Mouse (Mus musculus): ENCODE data around the gene Nkapl. TPM values are rescaled to one million over a fixed set of nuclear protein-coding genes. Genes with fewer than 3 reads are reported as not detected.
"Not testable (repeated sequence)": the region's sequence is repeated elsewhere in the genome, so short reads cannot be mapped to it uniquely, and the experiment has no call there.

Gene Nkapl
- total and polyA plus RNA-seq, 3 experiments: 0.12 to 0.17 TPM; not detected in 1

GRCm38 (mm10) chr13:21495080-21495479, 26.8 kb upstream of the Nkapl start, which contains the start of gene AK157302:
Gene AK157302, plus strand, starts transcription at chr13:21495223.
- H3K4me1 ChIP-seq (ENCODE audit: control insufficient read depth in 1 of 2, insufficient read depth in 2 of 2, low read length in 2 of 2): no peaks in the 10 kb centered on the region
- DNase-seq (ENCODE audit: low read depth, low spot score): no peak
- no peak within 1 kb of the TSS for H3K27ac ChIP-seq (ENCODE audit: control insufficient read depth, low read depth, low read length)
- H3K79me2 ChIP-seq (ENCODE audit: control insufficient read depth, insufficient read depth, low read length, poor library complexity): no peaks in the 10 kb centered on the region
- no peak within 1 kb of the TSS for H3K4me3 ChIP-seq (ENCODE audit: control insufficient read depth in 1 of 2, insufficient read depth in 1 of 2, low read depth in 2 of 2, low read length in 2 of 2)
- no peak within 1 kb of the TSS for H3K9ac ChIP-seq (ENCODE audit: control insufficient read depth, low read depth, low read length, poor library complexity, severe bottlenecking)
- no peaks in the 10 kb centered on the region for H3K36me3 ChIP-seq (ENCODE audit: control insufficient read depth in 1 of 2, insufficient read depth in 2 of 2, low read length in 2 of 2)
- TF ChIP-seq MAZ (IDR thresholded peaks at IDR 0.05; ENCODE audit: low read depth, low read length) (no peak), RAD21 (IDR thresholded peaks at IDR 0.05; ENCODE audit: low read depth, low read length) (no peak), MYC (IDR thresholded peaks at IDR 0.05; ENCODE audit: low read depth, low read length) (no peak), MXI1 (IDR thresholded peaks at IDR 0.05; ENCODE audit: low read depth, low read length) (no peak), NRF1 (IDR thresholded peaks at IDR 0.05; ENCODE audit: insufficient read depth, low read depth, low read length, poor library complexity, severe bottlenecking) (no peak), RCOR1 (IDR thresholded peaks at IDR 0.05; ENCODE audit: low read depth, low read length) (no peak), SIN3A (IDR thresholded peaks at IDR 0.05; ENCODE audit: low read length) (no peak), MEF2A (IDR thresholded peaks at IDR 0.05; ENCODE audit: extremely low read depth, insufficient replicate concordance, low read depth, low read length, poor library complexity, severe bottlenecking) (no peak), SMC3 (IDR thresholded peaks at IDR 0.05; ENCODE audit: low read depth, low read length) (no peak), BHLHE40 (IDR thresholded peaks at IDR 0.05; ENCODE audit: borderline replicate concordance, low read depth, low read length) (no peak), TCF12 (IDR thresholded peaks at IDR 0.05; ENCODE audit: low read depth, low read length) (no peak), MYB (IDR thresholded peaks at IDR 0.05; ENCODE audit: low read depth, low read length) (no peak)
- no peaks in the 10 kb centered on the region for H3K9me3 ChIP-seq (replicated peaks; ENCODE audit: insufficient read depth, low read length)
- peaks cover 0 to 3% of the 10 kb centered on the region in 2 experiments; a peak in 2 of 4 replicates for H3K27me3 ChIP-seq (ENCODE audit: control insufficient read depth in 1 of 2, insufficient read depth in 2 of 2, low read length in 2 of 2)

- Histone ChIP-seq H3K79me2 (ENCODE audit: control insufficient read depth, insufficient read depth, low read length, poor library complexity) (no peaks in the 10 kb centered on the region), H3K4me3 (ENCODE audit: control insufficient read depth in 1 of 2, insufficient read depth in 1 of 2, low read depth in 2 of 2, low read length in 2 of 2) (no peak overlapping the region), H3K9ac (ENCODE audit: control insufficient read depth, low read depth, low read length, poor library complexity, severe bottlenecking) (no peak overlapping the region), H3K27me3 (ENCODE audit: control insufficient read depth in 1 of 2, insufficient read depth in 2 of 2, low read length in 2 of 2) (peaks cover 0 to 1% of the 10 kb centered on the region in 2 experiments; a peak in 2 of 4 replicates), H3K36me3 (ENCODE audit: control insufficient read depth in 1 of 2, insufficient read depth in 2 of 2, low read length in 2 of 2) (no peaks in the 10 kb centered on the region), H3K27ac (ENCODE audit: control insufficient read depth, low read depth, low read length) (no peak overlapping the region), H3K4me1 (ENCODE audit: control insufficient read depth in 1 of 2, insufficient read depth in 2 of 2, low read length in 2 of 2) (no peaks in the 10 kb centered on the region), H3K9me3 (replicated peaks; ENCODE audit: insufficient read depth, low read length) (no peaks in the 10 kb centered on the region)
- DNase-seq (ENCODE audit: low read depth, low spot score): no peak
- TF ChIP-seq TBP (IDR thresholded peaks at IDR 0.05; ENCODE audit: low read depth, low read length) (peak; percentile 95), KAT2A (conservative IDR thresholded peaks at IDR 0.05; ENCODE audit: low read depth, low read length) (no peak)
Observed at GRCm38 (mm10) chr13:21492847-21493246, 24.5 kb upstream of the Nkapl start.

- Histone ChIP-seq H3K79me2 (ENCODE audit: control insufficient read depth, insufficient read depth, low read length, poor library complexity) (no peaks in the 10 kb centered on the region), H3K4me1 (ENCODE audit: control insufficient read depth in 1 of 2, insufficient read depth in 2 of 2, low read length in 2 of 2) (no peaks in the 10 kb centered on the region), H3K9ac (ENCODE audit: control insufficient read depth, low read depth, low read length, poor library complexity, severe bottlenecking) (no peak overlapping the region), H3K27ac (ENCODE audit: control insufficient read depth, low read depth, low read length) (no peak overlapping the region), H3K36me3 (ENCODE audit: control insufficient read depth in 1 of 2, insufficient read depth in 2 of 2, low read length in 2 of 2) (no peaks in the 10 kb centered on the region), H3K27me3 (ENCODE audit: control insufficient read depth in 1 of 2, insufficient read depth in 2 of 2, low read length in 2 of 2) (peaks cover 0 to 1% of the 10 kb centered on the region in 2 experiments; a peak in 2 of 4 replicates), H3K9me3 (replicated peaks; ENCODE audit: insufficient read depth, low read length) (no peaks in the 10 kb centered on the region), H3K4me3 (ENCODE audit: control insufficient read depth in 1 of 2, insufficient read depth in 1 of 2, low read depth in 2 of 2, low read length in 2 of 2) (no peak overlapping the region)
- TF ChIP-seq POLR2AphosphoS5 (IDR thresholded peaks at IDR 0.05; ENCODE audit: borderline replicate concordance, low read depth, low read length) (no peak), CHD1 (IDR thresholded peaks at IDR 0.05; ENCODE audit: low read depth, low read length) (no peak), CHD2 (IDR thresholded peaks at IDR 0.05; ENCODE audit: low read length) (no peak)
- DNase-seq (ENCODE audit: low read depth, low spot score): no peak
Observed at GRCm38 (mm10) chr13:21486881-21487280, 18.6 kb upstream of the Nkapl start.

- not testable (repeated sequence) for H3K27me3 ChIP-seq (ENCODE audit: control insufficient read depth in 1 of 2, insufficient read depth in 2 of 2, low read length in 2 of 2); H3K79me2 ChIP-seq (ENCODE audit: control insufficient read depth, insufficient read depth, low read length, poor library complexity); H3K4me3 ChIP-seq (ENCODE audit: control insufficient read depth in 1 of 2, insufficient read depth in 1 of 2, low read depth in 2 of 2, low read length in 2 of 2); H3K4me1 ChIP-seq (ENCODE audit: control insufficient read depth in 1 of 2, insufficient read depth in 2 of 2, low read length in 2 of 2); DNase-seq (ENCODE audit: low read depth, low spot score); H3K9me3 ChIP-seq (replicated peaks; ENCODE audit: insufficient read depth, low read length); H3K36me3 ChIP-seq (ENCODE audit: control insufficient read depth in 1 of 2, insufficient read depth in 2 of 2, low read length in 2 of 2); H3K27ac ChIP-seq (ENCODE audit: control insufficient read depth, low read depth, low read length); H3K9ac ChIP-seq (ENCODE audit: control insufficient read depth, low read depth, low read length, poor library complexity, severe bottlenecking)
Observed at GRCm38 (mm10) chr13:21478759-21479670, 10.7 kb upstream of the Nkapl start, which contains the start of the genes Zkscan4 and Gm10065. Gene Zkscan4, plus strand, starts transcription at chr13:21478907. Gene Gm10065, minus strand, starts transcription at chr13:21479441.

All from MEL (cell line).